Mouse (Mus musculus): ENCODE measurements around the gene Dpm1. TPM values are rescaled to one million over a fixed set of nuclear protein-coding genes. Genes with fewer than 3 reads are reported as not detected.

Dpm1 gene
- polyA plus RNA-seq (2015; fragmentation: Nextera tagmentation; extraction: Ambion mirVana) = 154 and 169 TPM in 2 replicates

DNA sequence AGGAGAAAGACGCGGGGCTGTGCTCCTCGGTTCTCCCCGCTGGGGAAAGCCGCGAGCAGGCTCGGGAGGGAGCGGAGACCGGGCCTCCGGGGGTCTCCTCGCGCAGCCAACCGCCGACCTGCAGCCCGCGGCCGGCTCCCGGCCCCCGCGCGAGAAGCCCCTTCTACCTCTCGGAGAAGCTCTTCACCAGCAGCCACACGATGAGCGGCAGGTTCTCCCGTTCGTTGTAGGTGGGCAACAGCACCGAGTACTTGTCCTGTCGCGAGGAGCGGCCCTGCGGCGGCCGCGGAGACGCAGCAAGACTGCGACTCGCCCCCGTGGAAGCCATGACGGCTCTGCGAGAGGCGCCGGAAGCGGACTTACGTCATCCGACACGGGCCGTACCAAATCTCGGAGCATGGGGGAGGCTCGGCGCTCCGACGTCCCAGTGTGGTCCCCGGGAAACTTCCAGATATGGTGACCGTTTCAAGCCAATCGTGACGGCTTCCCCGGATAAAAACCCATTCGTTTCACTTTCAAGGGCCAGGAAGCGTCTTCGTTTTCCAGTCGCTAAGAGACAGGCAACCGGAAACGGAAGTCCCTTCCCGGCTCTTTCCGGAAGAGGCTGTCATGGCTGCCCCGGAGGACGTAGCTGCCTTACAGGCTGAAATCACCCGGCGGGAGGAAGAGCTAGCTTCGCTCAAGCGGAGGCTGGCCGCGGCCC lies at the start of gene Dpm1, which contains the start of the genes Gm20716 and Mocs3:
Dpm1 (minus strand) TSS at position 566 of the 703 bp plus-strand sequence.
Gm20716 (minus strand) TSS at position 339 of the 703 bp plus-strand sequence.
Mocs3 (plus strand) TSS at position 597 of the 703 bp plus-strand sequence.
- peak within 1 kb of the TSS; percentile 93 for H3K4me3 ChIP-seq (replicated peaks; ENCODE audit: low read depth, low read length)
- no peaks in the 10 kb centered on the region for H3K27me3 ChIP-seq (ENCODE audit: insufficient read depth, low read length)
- no peaks in the 10 kb centered on the region for H3K9me3 ChIP-seq (replicated peaks; ENCODE audit: low read length)
- H3K36me3 ChIP-seq (ENCODE audit: insufficient read depth, low read length) = peaks cover 10% of the 10 kb centered on the region
- peak within 1 kb of the TSS; percentile 96 for H3K9ac ChIP-seq (ENCODE audit: low read depth, low read length)
- H3K27ac ChIP-seq = peak within 1 kb of the TSS; percentile 92
- TF ChIP-seq CTCF (IDR thresholded peaks at IDR 0.05; ENCODE audit: low read depth) = no peak
- H3K4me2 ChIP-seq (ENCODE audit: low read length) = peak within 1 kb of the TSS; percentile 91
- H3K4me1 ChIP-seq (replicated peaks; ENCODE audit: insufficient read depth, low read length) = peaks cover 19% of the 10 kb centered on the region
- ATAC-seq (replicated peaks; ENCODE audit: low FRiP score, low read depth) (peak; percentile 82), DNase-seq (ENCODE audit: low spot score) (peak; percentile 94)
- under 1% methylated on average over 70 of the region's 73 CpGs for WGBS

DNA sequence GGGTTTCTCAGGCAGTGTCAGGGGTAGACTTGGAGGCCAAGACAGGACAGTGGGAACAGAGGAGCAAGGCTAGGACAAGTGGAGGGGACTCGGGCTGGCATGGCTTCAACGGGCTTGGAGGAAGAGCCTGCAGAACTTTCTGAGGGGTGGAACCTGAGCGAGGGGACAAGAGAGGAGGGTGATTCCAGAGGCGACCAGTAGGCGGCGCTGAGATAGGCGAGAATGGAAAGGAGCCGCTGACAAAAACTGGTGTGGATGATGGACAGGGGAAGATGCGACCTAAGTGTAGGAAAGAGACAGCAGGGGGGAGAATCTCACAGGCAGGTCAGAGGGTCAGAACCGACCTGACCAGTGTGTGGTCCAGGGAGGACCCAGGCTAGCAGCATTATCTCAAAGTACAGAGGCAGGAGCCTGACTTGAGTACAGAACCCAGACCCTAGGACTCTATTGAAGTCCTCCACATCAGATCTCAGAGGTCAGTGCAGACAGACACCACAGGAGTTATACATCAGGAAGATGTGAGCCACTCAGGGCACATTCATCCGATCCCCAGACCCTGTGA lies 44.1 kb upstream of the Dpm1 start:
- H3K4me3 ChIP-seq (replicated peaks; ENCODE audit: low read depth, low read length) = no peak overlapping the region
- ATAC-seq (replicated peaks; ENCODE audit: low FRiP score, low read depth) = no peak; the same call in 1 of the 2 replicates
- WGBS = 9% methylated on average over 11 of the region's 11 CpGs

DNA sequence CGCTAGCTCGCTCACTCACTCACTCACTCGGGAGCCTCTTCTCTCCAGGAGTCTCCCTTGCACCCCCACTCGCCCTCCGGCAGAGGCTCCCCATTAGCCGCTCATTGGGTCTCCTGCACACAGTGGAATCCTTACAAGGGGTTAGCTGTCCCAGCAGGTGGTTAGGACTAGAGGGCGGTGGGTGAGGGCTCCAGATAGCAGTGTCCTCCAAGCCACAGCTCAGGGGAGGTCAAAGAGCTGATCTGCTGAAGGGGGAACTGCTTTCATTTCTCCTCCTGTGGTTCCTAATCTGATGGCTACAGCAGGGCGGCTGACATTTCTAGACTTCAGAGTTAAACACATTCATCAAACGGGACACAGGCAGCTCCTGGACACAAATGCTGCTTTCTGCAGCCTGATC lies 43.0 kb upstream of the Dpm1 start:
- Histone ChIP-seq H3K4me3 (replicated peaks; ENCODE audit: low read depth, low read length) (no peak overlapping the region), H3K9me3 (replicated peaks; ENCODE audit: low read length) (no peaks in the 10 kb centered on the region), H3K36me3 (ENCODE audit: insufficient read depth, low read length) (no peaks in the 10 kb centered on the region), H3K27me3 (ENCODE audit: insufficient read depth, low read length) (0 out of 2 replicates have a peak, but pooled peaks cover 4% of the 10 kb centered on the region), H3K4me2 (ENCODE audit: low read length) (no peak overlapping the region), H3K4me1 (replicated peaks; ENCODE audit: insufficient read depth, low read length) (no peaks in the 10 kb centered on the region), H3K27ac (no peak overlapping the region), H3K9ac (ENCODE audit: low read depth, low read length) (no peak overlapping the region)
- no peak for ATAC-seq (replicated peaks; ENCODE audit: low FRiP score, low read depth)
- WGBS = 53% methylated on average over 9 of the region's 9 CpGs
- TF ChIP-seq CTCF (IDR thresholded peaks at IDR 0.05; ENCODE audit: low read depth) = no peak
- DNase-seq (ENCODE audit: low spot score) = no peak

More for the DNA sequence above, 44.1 kb upstream of the Dpm1 start:
- Histone ChIP-seq H3K4me1 (replicated peaks; ENCODE audit: insufficient read depth, low read length) (no peaks in the 10 kb centered on the region), H3K36me3 (ENCODE audit: insufficient read depth, low read length) (no peaks in the 10 kb centered on the region), H3K27me3 (ENCODE audit: insufficient read depth, low read length) (peaks cover 12% of the 10 kb centered on the region; the same call in 1 of the 2 replicates), H3K4me2 (ENCODE audit: low read length) (no peak overlapping the region), H3K27ac (no peak overlapping the region), H3K9me3 (replicated peaks; ENCODE audit: low read length) (no peaks in the 10 kb centered on the region), H3K9ac (ENCODE audit: low read depth, low read length) (no peak overlapping the region)
- DNase-seq (ENCODE audit: low spot score) = peak; percentile 73
- TF ChIP-seq CTCF (IDR thresholded peaks at IDR 0.05; ENCODE audit: low read depth) = peak; percentile 79

DNA sequence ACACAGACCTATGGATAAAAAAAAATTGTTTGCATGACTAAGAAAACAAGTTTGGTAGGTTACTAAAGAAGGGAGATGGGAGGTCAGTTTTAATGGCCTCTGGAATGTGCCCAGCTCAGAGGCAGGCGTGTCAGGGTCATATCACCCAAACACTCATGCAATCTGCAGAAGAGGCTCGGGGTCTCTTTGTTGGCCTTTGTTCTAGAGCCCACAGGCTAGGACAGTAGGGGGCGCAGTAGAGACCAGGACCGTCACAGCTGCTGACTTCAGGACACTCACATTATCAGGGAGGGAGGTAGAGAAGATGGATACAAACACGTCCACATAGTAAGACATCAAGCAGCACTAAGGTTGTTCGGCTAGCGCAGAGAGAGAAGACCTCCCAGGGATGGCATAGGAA lies 37.6 kb upstream of the Dpm1 start:
- Histone ChIP-seq H3K9ac (ENCODE audit: low read depth, low read length) (no peak overlapping the region), H3K36me3 (ENCODE audit: insufficient read depth, low read length) (no peaks in the 10 kb centered on the region), H3K4me2 (ENCODE audit: low read length) (no peak overlapping the region), H3K27me3 (ENCODE audit: insufficient read depth, low read length) (no peaks in the 10 kb centered on the region), H3K9me3 (replicated peaks; ENCODE audit: low read length) (no peaks in the 10 kb centered on the region), H3K27ac (no peak overlapping the region), H3K4me1 (replicated peaks; ENCODE audit: insufficient read depth, low read length) (no peaks in the 10 kb centered on the region), H3K4me3 (replicated peaks; ENCODE audit: low read depth, low read length) (no peak overlapping the region)
- 42% methylated on average over 7 of the region's 7 CpGs for WGBS
- TF ChIP-seq CTCF (IDR thresholded peaks at IDR 0.05; ENCODE audit: low read depth) = peak; percentile 62
- DNase-seq (ENCODE audit: low spot score) (peak; percentile 39), ATAC-seq (replicated peaks; ENCODE audit: low FRiP score, low read depth) (no peak)

DNA sequence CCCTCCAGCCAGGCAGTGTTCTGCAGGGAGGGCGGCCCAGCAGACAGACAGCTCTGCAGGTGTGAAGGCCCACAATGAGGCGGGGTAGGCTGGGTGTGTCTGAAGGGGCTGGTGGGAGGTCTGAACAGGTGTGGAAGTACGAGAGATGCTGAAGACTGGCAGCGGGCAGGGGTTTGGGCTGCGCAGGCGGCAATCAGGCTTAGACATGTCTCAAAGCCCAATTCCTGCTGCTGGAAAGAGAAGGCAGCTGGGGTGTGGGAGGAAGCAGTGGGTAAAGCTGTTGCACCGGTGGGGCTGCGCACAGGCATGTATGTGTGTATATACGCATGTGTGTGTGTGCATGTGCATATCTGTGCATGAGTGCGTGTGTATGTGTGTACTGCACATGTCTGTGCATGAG lies 30.5 kb upstream of the Dpm1 start:
- Histone ChIP-seq H3K9ac (ENCODE audit: low read depth, low read length) (no peak overlapping the region), H3K27me3 (ENCODE audit: insufficient read depth, low read length) (no peaks in the 10 kb centered on the region), H3K27ac (no peak overlapping the region), H3K9me3 (replicated peaks; ENCODE audit: low read length) (no peaks in the 10 kb centered on the region), H3K4me3 (replicated peaks; ENCODE audit: low read depth, low read length) (no peak overlapping the region), H3K4me1 (replicated peaks; ENCODE audit: insufficient read depth, low read length) (no peaks in the 10 kb centered on the region), H3K4me2 (ENCODE audit: low read length) (no peak overlapping the region), H3K36me3 (ENCODE audit: insufficient read depth, low read length) (no peaks in the 10 kb centered on the region)
- no peak for TF ChIP-seq CTCF (IDR thresholded peaks at IDR 0.05; ENCODE audit: low read depth)
- DNase-seq (ENCODE audit: low spot score) = no peak
- ATAC-seq (replicated peaks; ENCODE audit: low FRiP score, low read depth) = no peak
- 91% methylated on average over 10 of the region's 10 CpGs for WGBS

DNA sequence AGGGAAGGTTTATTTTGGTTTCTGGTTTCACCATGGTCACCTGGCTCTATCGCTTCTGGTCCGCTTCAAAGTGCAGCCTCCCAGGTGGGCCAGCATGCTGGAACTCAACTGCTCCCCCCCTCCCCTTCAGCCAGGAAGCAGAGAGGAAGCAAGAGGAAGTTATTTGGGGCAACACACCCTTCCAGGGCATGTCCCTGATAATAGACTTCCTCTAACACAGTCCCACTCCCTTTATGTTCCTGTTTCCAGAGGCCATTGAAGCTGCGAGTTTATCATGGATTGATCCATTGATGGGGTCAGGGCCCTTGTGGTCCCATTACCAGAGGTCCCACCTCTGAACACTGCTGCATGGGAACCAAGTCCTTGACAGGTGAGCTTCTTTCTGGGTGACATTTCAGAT lies 29.7 kb upstream of the Dpm1 start:
- DNase-seq (ENCODE audit: low spot score) (no peak), ATAC-seq (replicated peaks; ENCODE audit: low FRiP score, low read depth) (no peak)
- H3K27ac ChIP-seq = no peak overlapping the region
- no peaks in the 10 kb centered on the region for H3K27me3 ChIP-seq (ENCODE audit: insufficient read depth, low read length)
- no peak overlapping the region for H3K9ac ChIP-seq (ENCODE audit: low read depth, low read length)
- WGBS = 76% methylated on average over 3 of the region's 3 CpGs
- no peak for TF ChIP-seq CTCF (IDR thresholded peaks at IDR 0.05; ENCODE audit: low read depth)
- H3K9me3 ChIP-seq (replicated peaks; ENCODE audit: low read length) = no peaks in the 10 kb centered on the region
- H3K4me2 ChIP-seq (ENCODE audit: low read length) = no peak overlapping the region
- no peaks in the 10 kb centered on the region for H3K4me1 ChIP-seq (replicated peaks; ENCODE audit: insufficient read depth, low read length)
- no peaks in the 10 kb centered on the region for H3K36me3 ChIP-seq (ENCODE audit: insufficient read depth, low read length)
- no peak overlapping the region for H3K4me3 ChIP-seq (replicated peaks; ENCODE audit: low read depth, low read length)

Data from kidney, postnatal 0 days (tissue).